Mouse (Mus musculus) heart, adult 2 months (tissue): Measurements from ENCODE around the gene Phf12. TPM values are rescaled to one million over a fixed set of nuclear protein-coding genes. Genes with fewer than 3 reads are reported as not detected.

Source experiments
- DNase-seq, 2 experiments: peaks; one replicate each; pipeline ENCODE4 v3.0.0; 2021
- H3K27ac ChIP-seq: fragments of 200-600 bp; 2 replicates; pipeline ENCODE4 v1.8.1; 2022
- H3K27me3 ChIP-seq: fragments of 200-500 bp; 2 replicates; pipeline ENCODE4 v1.6.1; 2012; ENCODE audit warnings: mild to moderate bottlenecking, low read length, inconsistent platforms, mixed read lengths; ENCODE audit not compliant: control insufficient read depth, insufficient read depth
- H3K36me3 ChIP-seq: fragments of 200-500 bp; 2 replicates; pipeline ENCODE4 v1.6.1; 2012; ENCODE audit warnings: low read length, inconsistent platforms; ENCODE audit not compliant: control insufficient read depth, insufficient read depth
- H3K4me1 ChIP-seq: fragments of 200-500 bp; 2 replicates; pipeline ENCODE4 v1.6.1; 2011; ENCODE audit warnings: low read length; ENCODE audit not compliant: control insufficient read depth, insufficient read depth
- H3K4me3 ChIP-seq: fragments of 200-600 bp; 2 replicates; pipeline ENCODE4 v1.8.1; 2022
- H3K79me2 ChIP-seq: fragments of 200-500 bp; replicated peaks from 2 replicates; pipeline ENCODE4 v1.6.1; 2012; ENCODE audit warnings: mild to moderate bottlenecking, inconsistent platforms, low read length, moderate library complexity, mixed read lengths; ENCODE audit not compliant: control insufficient read depth, insufficient read depth
- H3K9ac ChIP-seq: fragments of 200-500 bp; 2 replicates; pipeline ENCODE4 v1.6.1; 2012; ENCODE audit warnings: low read depth, mild to moderate bottlenecking, control low read depth, inconsistent platforms, low read length, mixed read lengths
- CTCF ChIP-seq: fragments of 200-600 bp; IDR thresholded peaks from 2 replicates; pipeline ENCODE4 v1.8.1; 2022; ENCODE audit warnings: antibody characterized with exemption, mild to moderate bottlenecking, moderate library complexity
- EP300 ChIP-seq: fragments of 200-500 bp; IDR thresholded peaks from 2 replicates; pipeline ENCODE4 v1.6.1; 2011; ENCODE audit warnings: low read depth, low read length, control low read depth; ENCODE audit not compliant: insufficient read depth
- POLR2A ChIP-seq: fragments of 200-500 bp; IDR thresholded peaks from 2 replicates; pipeline ENCODE4 v1.6.1; 2011; ENCODE audit warnings: mild to moderate bottlenecking, low read depth, low read length, control low read depth; ENCODE audit not compliant: insufficient read depth
- WGBS: fragments of 180-500 bp; shearing (Covaris S2); methylation state at CpG from one replicate; pipeline ENCODE4 v1.1.7; 2018; 5-methylcytosine and 5-hydroxymethylcytosine counted together
- intact Hi-C: fragments of 180-260 bp; cut with DNase I; formaldehyde crosslinking; loops from one replicate; pipeline ENCODE4 v1.15.1; 2025
- polyA plus RNA-seq: library from polyadenylated mRNA; depleted of rRNA; stranded (reverse); fragments of >200 nt; gene quantifications from 2 replicates; pipeline ENCODE4 v1.2.3, GENCODE M21; 2012
- total RNA-seq, 2 experiments: library from RNA; stranded (reverse); gene quantifications; 2 replicates each; pipeline ENCODE4 v1.2.3; 2021

Phf12 gene
- total and polyA plus RNA-seq, 3 experiments: 22.3 to 30.5 (median 23.6) TPM

- no peak overlapping the region for H3K27ac ChIP-seq
- H3K27me3 ChIP-seq: no peaks in the 10 kb centered on the region
- H3K9ac ChIP-seq: no peak overlapping the region
- no peaks in the 10 kb centered on the region for H3K4me1 ChIP-seq
- WGBS: 74% methylated on average over 2 of the region's 2 CpGs
- no peak overlapping the region for H3K4me3 ChIP-seq
- DNase-seq: no peak
- intact Hi-C loops: no loop called here
- H3K79me2 ChIP-seq: no peaks in the 10 kb centered on the region
- TF ChIP-seq POLR2A (no peak), CTCF (no peak), EP300 (no peak)
- H3K36me3 ChIP-seq: no peaks in the 10 kb centered on the region
Measured at GRCm38 (mm10) chr11:77958268-77958667, 24.3 kb upstream of the Phf12 start.

- no peaks in the 10 kb centered on the region for H3K36me3 ChIP-seq
- intact Hi-C loops: no loop called here
- WGBS: 53% methylated on average over 9 of the region's 9 CpGs
Measured at GRCm38 (mm10) chr11:77958932-77959331, 23.6 kb upstream of the Phf12 start.

DNA sequence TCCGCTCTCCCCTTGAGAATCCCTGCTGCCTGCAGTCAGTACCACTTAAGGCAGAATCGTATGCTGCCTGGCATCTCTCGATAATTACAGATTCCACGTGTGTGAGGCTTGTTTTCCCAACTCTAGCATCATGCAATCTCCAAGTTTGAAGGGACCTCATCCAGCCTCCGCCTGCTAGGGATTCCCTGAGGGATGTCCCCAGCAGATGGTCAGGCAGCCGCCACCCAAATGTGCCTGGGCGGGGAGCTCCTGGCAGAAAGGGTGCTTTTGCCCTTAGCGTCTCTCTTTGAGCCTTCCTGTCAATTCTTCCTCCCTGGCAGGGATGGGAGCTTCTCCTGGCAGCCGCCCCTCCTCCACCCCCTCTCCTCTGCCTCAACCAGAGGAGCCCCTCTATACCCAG is 22.4 kb upstream of the Phf12 start:
- H3K27me3 ChIP-seq: no peaks in the 10 kb centered on the region
- no peaks in the 10 kb centered on the region for H3K79me2 ChIP-seq
- H3K27ac ChIP-seq: no peak overlapping the region
- 53% methylated on average over 9 of the region's 9 CpGs for WGBS
- intact Hi-C loops: loop anchor here (5.0 to 10.0 kb wide), 2 partner anchors 68 to 215 kb away; partner anchors contain the start of gene Pipox
- TF ChIP-seq CTCF: no peak
- no peak for TF ChIP-seq POLR2A
- TF ChIP-seq EP300: no peak
- no peaks in the 10 kb centered on the region for H3K4me1 ChIP-seq
- no peak overlapping the region for H3K9ac ChIP-seq
- DNase-seq: no peak
- no peak overlapping the region for H3K4me3 ChIP-seq
- H3K36me3 ChIP-seq: no peaks in the 10 kb centered on the region

More at GRCm38 (mm10) chr11:77958932-77959331, 23.6 kb upstream of the Phf12 start:
- H3K27ac ChIP-seq: no peak overlapping the region
- no peaks in the 10 kb centered on the region for H3K79me2 ChIP-seq
- no peak overlapping the region for H3K9ac ChIP-seq
- no peak overlapping the region for H3K4me3 ChIP-seq
- no peaks in the 10 kb centered on the region for H3K27me3 ChIP-seq
- no peak for DNase-seq
- H3K4me1 ChIP-seq: no peaks in the 10 kb centered on the region
- TF ChIP-seq EP300 (no peak), CTCF (no peak), POLR2A (no peak)

GRCm38 (mm10) chr11:77960898-77961297 is 21.7 kb upstream of the Phf12 start:
- TF ChIP-seq CTCF (no peak), POLR2A (no peak), EP300 (no peak)
- H3K27ac ChIP-seq: no peak overlapping the region
- intact Hi-C loops: loop anchor here (5.0 to 10.0 kb wide), 2 partner anchors 69 to 216 kb away; partner anchors contain the start of gene Pipox
- whole genome bisulfite sequencing: 28% methylated on average over 5 of the region's 5 CpGs
- H3K79me2 ChIP-seq: no peaks in the 10 kb centered on the region
- no peaks in the 10 kb centered on the region for H3K4me1 ChIP-seq
- H3K27me3 ChIP-seq: no peaks in the 10 kb centered on the region
- no peak overlapping the region for H3K4me3 ChIP-seq
- no peak for DNase-seq
- no peak overlapping the region for H3K9ac ChIP-seq
- H3K36me3 ChIP-seq: no peaks in the 10 kb centered on the region

DNA sequence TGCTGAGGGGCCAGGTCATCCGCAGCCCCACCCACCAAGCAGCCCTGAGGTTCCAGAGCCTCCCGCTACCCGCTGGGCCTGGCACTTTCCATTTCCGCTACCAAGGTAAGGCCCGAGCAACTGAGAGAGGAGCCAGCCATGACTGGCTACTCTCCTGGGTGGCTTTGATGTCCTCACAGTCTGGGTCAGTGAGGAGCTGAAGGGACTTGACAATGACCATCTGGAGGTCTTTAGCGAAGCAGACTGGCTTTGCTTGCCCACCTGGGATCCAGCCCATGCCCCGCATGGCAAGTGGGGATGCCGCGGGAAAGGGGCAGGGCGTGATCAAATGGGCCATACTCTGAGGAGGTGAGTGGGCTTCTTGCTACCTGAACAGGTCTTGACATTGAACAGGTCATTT is 19.6 kb upstream of the Phf12 start:
- no peak overlapping the region for H3K27ac ChIP-seq
- H3K4me1 ChIP-seq: no peaks in the 10 kb centered on the region
- H3K36me3 ChIP-seq: no peaks in the 10 kb centered on the region
- H3K4me3 ChIP-seq: no peak overlapping the region
- WGBS: 87% methylated on average over 10 of the region's 10 CpGs
- intact Hi-C loops: loop anchor here (5.0 to 10.0 kb wide), 2 partner anchors 71 to 218 kb away; partner anchors contain the start of gene Pipox
- no peak overlapping the region for H3K9ac ChIP-seq
- no peaks in the 10 kb centered on the region for H3K27me3 ChIP-seq
- DNase-seq: no peak
- TF ChIP-seq POLR2A (no peak), CTCF (no peak), EP300 (no peak)
- no peaks in the 10 kb centered on the region for H3K79me2 ChIP-seq

DNA sequence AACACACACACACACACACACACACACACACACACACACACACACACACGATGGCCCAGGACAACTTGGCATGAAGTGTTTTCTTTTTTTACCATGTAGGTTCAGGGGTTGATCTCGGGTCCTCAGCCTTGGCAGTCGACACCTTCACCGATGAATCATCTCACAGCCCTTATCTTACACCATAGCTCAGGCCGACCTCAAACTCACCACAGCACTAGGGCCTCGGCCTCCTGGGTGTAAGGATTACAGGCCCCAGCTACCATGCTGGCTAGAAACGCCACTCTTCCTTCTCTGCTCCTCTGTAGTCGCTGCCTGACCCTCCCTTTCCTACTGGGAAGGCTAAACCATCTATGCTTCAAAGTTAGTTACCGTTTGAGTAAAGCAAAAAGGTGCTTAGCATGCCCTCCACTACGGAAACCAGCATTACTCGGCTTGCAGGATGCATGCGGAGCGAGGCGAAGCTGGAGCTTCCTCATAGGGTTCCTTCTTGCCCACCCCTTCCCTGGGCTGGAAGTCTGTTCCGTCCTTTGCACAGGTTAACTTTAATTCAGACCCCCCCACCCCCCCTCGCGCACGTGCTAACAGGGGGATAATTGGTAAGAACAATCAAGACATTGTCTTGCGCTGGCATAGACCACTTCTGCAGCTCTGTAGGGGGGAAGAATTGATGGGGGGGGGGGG is 18.0 kb upstream of the Phf12 start:
- Histone ChIP-seq H3K9ac (no peak overlapping the region), H3K79me2 (no peaks in the 10 kb centered on the region), H3K27ac (no peak overlapping the region), H3K27me3 (no peaks in the 10 kb centered on the region), H3K4me3 (no peak overlapping the region), H3K36me3 (no peaks in the 10 kb centered on the region), H3K4me1 (no peaks in the 10 kb centered on the region)
- 33% methylated on average over 19 of the region's 19 CpGs for WGBS
- TF ChIP-seq EP300: no peak
- no peak for TF ChIP-seq POLR2A
- no peak for TF ChIP-seq CTCF
- intact Hi-C loops: loop anchor here (5.0 to 10.0 kb wide), 3 partner anchors 57 to 220 kb away; partner anchors contain the start of gene Pipox
- no peak for DNase-seq
